Mouse (Mus musculus) CH12.LX (cell line): ENCODE data around the gene Grik5. TPM values are rescaled to one million over a fixed set of nuclear protein-coding genes. Genes with fewer than 3 reads are reported as not detected.

Source experiments
- DNase-seq: peaks from one replicate; pipeline ENCODE4 v3.0.0-alpha.2; 2013; ENCODE audit errors: extremely low read depth
- H3K27ac ChIP-seq: 2 replicates; pipeline ENCODE4 v1.5.1; 2012; ENCODE audit warnings: low read depth, mild to moderate bottlenecking, control low read depth, moderate library complexity; ENCODE audit not compliant: insufficient read depth
- H3K27me3 ChIP-seq: replicated peaks from 2 replicates; pipeline ENCODE3; 2012; ENCODE audit warnings: inconsistent platforms
- H3K36me3 ChIP-seq, 2 experiments: replicated peaks in 1 of 2; 2 replicates each; pipeline versions ENCODE3 to v1.6.1; 2012; ENCODE audit warnings: inconsistent platforms in 1 of 2, low read length in 1 of 2, mild to moderate bottlenecking in 1 of 2, mixed read lengths in 1 of 2, moderate library complexity in 1 of 2; ENCODE audit not compliant: control insufficient read depth in 1 of 2, insufficient read depth in 1 of 2
- H3K4me1 ChIP-seq, 2 experiments: 2 replicates each; pipeline ENCODE4 v1.6.1; 2012; ENCODE audit warnings: inconsistent platforms in 1 of 2, moderate library complexity in 1 of 2; ENCODE audit not compliant: insufficient read depth in 2 of 2, control insufficient read depth in 1 of 2
- H3K4me2 ChIP-seq: 2 replicates; pipeline ENCODE4 v1.6.1; 2012; ENCODE audit warnings: low read depth, mild to moderate bottlenecking, control low read depth; ENCODE audit not compliant: poor library complexity, insufficient read depth, severe bottlenecking
- H3K4me3 ChIP-seq, 3 experiments: fragments of 150-350 bp in 1 of 3; sonication (generic) in 1 of 3; replicated peaks in 1 of 3; 2 replicates each; pipeline versions ENCODE3 to v1.5.1; 2011 to 2012; ENCODE audit warnings: low read depth in 2 of 3, low read length in 2 of 3, mild to moderate bottlenecking in 2 of 3, moderate library complexity in 2 of 3, control low read depth in 1 of 3, improper control_type of control experiment in 1 of 3, inconsistent platforms in 1 of 3, mixed read lengths in 1 of 3; ENCODE audit not compliant: poor library complexity in 1 of 3
- H3K79me2 ChIP-seq: replicated peaks from 2 replicates; pipeline ENCODE4 v1.6.1; 2012; ENCODE audit warnings: mild to moderate bottlenecking, moderate library complexity; ENCODE audit not compliant: control insufficient read depth, poor library complexity, insufficient read depth, severe bottlenecking; ENCODE audit errors: extremely low read depth
- H3K9ac ChIP-seq: 2 replicates; pipeline ENCODE4 v1.6.1; 2012; ENCODE audit warnings: low read depth, mild to moderate bottlenecking, control low read depth, moderate library complexity; ENCODE audit not compliant: insufficient read depth
- H3K9me3 ChIP-seq: replicated peaks from 2 replicates; pipeline ENCODE3; 2012; ENCODE audit warnings: low read length, inconsistent platforms, mixed read lengths
- BHLHE40 ChIP-seq: IDR thresholded peaks from 2 replicates; pipeline ENCODE4 v1.6.1; 2011; ENCODE audit warnings: mild to moderate bottlenecking, low read depth, low read length, improper control_type of control experiment
- CHD1 ChIP-seq: IDR thresholded peaks from 2 replicates; pipeline ENCODE4 v1.6.1; 2012; ENCODE audit warnings: low read depth, low read length, improper control_type of control experiment, inconsistent platforms
- CHD2 ChIP-seq: IDR thresholded peaks from 2 replicates; pipeline ENCODE4 v1.6.1; 2011; ENCODE audit warnings: low read length, improper control_type of control experiment
- CTCF ChIP-seq, 2 experiments: IDR thresholded peaks in 1 of 2; conservative IDR thresholded peaks in 1 of 2; 2 replicates each; pipeline ENCODE4 v1.5.1; 2011 to 2012; ENCODE audit warnings: low read depth in 2 of 2, low read length in 2 of 2, improper control_type of control experiment in 1 of 2, inconsistent platforms in 1 of 2, mild to moderate bottlenecking in 1 of 2, moderate library complexity in 1 of 2
- E2F4 ChIP-seq: IDR thresholded peaks from 2 replicates; pipeline ENCODE4 v1.6.1; 2011; ENCODE audit warnings: low read depth, low read length, improper control_type of control experiment; ENCODE audit not compliant: insufficient replicate concordance
- ELF1 ChIP-seq: IDR thresholded peaks from 2 replicates; pipeline ENCODE4 v1.6.1; 2014; ENCODE audit warnings: low read depth, mild to moderate bottlenecking, inconsistent platforms, low read length, improper control_type of control experiment
- EP300 ChIP-seq: IDR thresholded peaks from 2 replicates; pipeline ENCODE4 v1.6.1; 2011; ENCODE audit warnings: low read length, improper control_type of control experiment
- ETS1 ChIP-seq: conservative IDR thresholded peaks from 2 replicates; pipeline ENCODE4 v1.6.1; 2012; ENCODE audit warnings: low read depth, mild to moderate bottlenecking, inconsistent platforms, low read length, improper control_type of control experiment, moderate library complexity
- GABPA ChIP-seq: IDR thresholded peaks from 2 replicates; pipeline ENCODE4 v1.6.1; 2012; ENCODE audit warnings: low read depth, low read length, improper control_type of control experiment, inconsistent platforms; ENCODE audit not compliant: insufficient replicate concordance
- HCFC1 ChIP-seq: IDR thresholded peaks from 2 replicates; pipeline ENCODE4 v1.6.1; 2012; ENCODE audit warnings: low read depth, mild to moderate bottlenecking, inconsistent platforms, low read length, improper control_type of control experiment
- IRF4 ChIP-seq: IDR thresholded peaks from 2 replicates; pipeline ENCODE4 v1.6.1; 2014; ENCODE audit warnings: low read depth, mild to moderate bottlenecking, inconsistent platforms, low read length, improper control_type of control experiment
- JUN ChIP-seq: IDR thresholded peaks from 2 replicates; pipeline ENCODE4 v1.6.1; 2011; ENCODE audit warnings: low read depth, mild to moderate bottlenecking, low read length, improper control_type of control experiment, moderate library complexity; ENCODE audit not compliant: insufficient read depth
- JUND ChIP-seq: conservative IDR thresholded peaks from 2 replicates; pipeline ENCODE4 v1.6.1; 2011; ENCODE audit warnings: low read depth, low read length, improper control_type of control experiment
- KAT2A ChIP-seq: IDR thresholded peaks from 2 replicates; pipeline ENCODE4 v1.6.1; 2012; ENCODE audit warnings: low read length, improper control_type of control experiment, inconsistent platforms; ENCODE audit not compliant: insufficient replicate concordance
- MAFK ChIP-seq: IDR thresholded peaks from 2 replicates; pipeline ENCODE4 v1.6.1; 2011; ENCODE audit warnings: low read length, improper control_type of control experiment; ENCODE audit not compliant: insufficient replicate concordance
- MAX ChIP-seq: IDR thresholded peaks from 2 replicates; pipeline ENCODE4 v1.6.1; 2011; ENCODE audit warnings: low read length, improper control_type of control experiment
- MAZ ChIP-seq: IDR thresholded peaks from 2 replicates; pipeline ENCODE4 v1.6.1; 2012; ENCODE audit warnings: low read depth, mild to moderate bottlenecking, inconsistent platforms, low read length, improper control_type of control experiment, moderate library complexity
- MEF2A ChIP-seq: IDR thresholded peaks from 2 replicates; pipeline ENCODE4 v1.6.1; 2014; ENCODE audit warnings: low read depth, mild to moderate bottlenecking, inconsistent platforms, low read length, improper control_type of control experiment, borderline replicate concordance
- MXI1 ChIP-seq: IDR thresholded peaks from 2 replicates; pipeline ENCODE4 v1.6.1; 2011; ENCODE audit warnings: mild to moderate bottlenecking, low read depth, low read length, improper control_type of control experiment
- MYC ChIP-seq: IDR thresholded peaks from 2 replicates; pipeline ENCODE4 v1.6.1; 2011; ENCODE audit warnings: low read depth, mild to moderate bottlenecking, improper control_type of control experiment, low read length
- NELFE ChIP-seq: IDR thresholded peaks from 2 replicates; pipeline ENCODE4 v1.6.1; 2011; ENCODE audit warnings: low read depth, low read length, improper control_type of control experiment
- NRF1 ChIP-seq: IDR thresholded peaks from 2 replicates; pipeline ENCODE4 v1.6.1; 2014; ENCODE audit warnings: low read depth, mild to moderate bottlenecking, inconsistent platforms, low read length, improper control_type of control experiment, moderate library complexity
- PAX5 ChIP-seq: IDR thresholded peaks from 2 replicates; pipeline ENCODE4 v1.6.1; 2012; ENCODE audit warnings: low read length, inconsistent platforms, mixed read lengths
- POLR2A ChIP-seq: IDR thresholded peaks from 2 replicates; pipeline ENCODE4 v1.6.1; 2011; ENCODE audit warnings: low read depth, mild to moderate bottlenecking, improper control_type of control experiment, low read length
- POLR2AphosphoS2 ChIP-seq: IDR thresholded peaks from 2 replicates; pipeline ENCODE4 v1.6.1; 2011; ENCODE audit warnings: low read depth, low read length, improper control_type of control experiment
- RAD21 ChIP-seq: IDR thresholded peaks from 2 replicates; pipeline ENCODE4 v1.6.1; 2011; ENCODE audit warnings: low read depth, mild to moderate bottlenecking, low read length, improper control_type of control experiment, moderate library complexity
- RCOR1 ChIP-seq: conservative IDR thresholded peaks from 2 replicates; pipeline ENCODE4 v1.6.1; 2012; ENCODE audit warnings: low read depth, mild to moderate bottlenecking, inconsistent platforms, low read length, improper control_type of control experiment
- SIN3A ChIP-seq: IDR thresholded peaks from 2 replicates; pipeline ENCODE4 v1.6.1; 2012; ENCODE audit warnings: low read length, improper control_type of control experiment, inconsistent platforms
- SMC3 ChIP-seq: IDR thresholded peaks from 2 replicates; pipeline ENCODE4 v1.6.1; 2011; ENCODE audit warnings: low read depth, low read length, improper control_type of control experiment
- TBP ChIP-seq: conservative IDR thresholded peaks from 2 replicates; pipeline ENCODE4 v1.6.1; 2011; ENCODE audit warnings: low read depth, low read length, improper control_type of control experiment
- TCF12 ChIP-seq: IDR thresholded peaks from 2 replicates; pipeline ENCODE4 v1.6.1; 2014; ENCODE audit warnings: low read depth, mild to moderate bottlenecking, inconsistent platforms, low read length, improper control_type of control experiment
- UBTF ChIP-seq: IDR thresholded peaks from 2 replicates; pipeline ENCODE4 v1.6.1; 2012; ENCODE audit warnings: low read depth, mild to moderate bottlenecking, inconsistent platforms, low read length, improper control_type of control experiment, moderate library complexity
- USF1 ChIP-seq: IDR thresholded peaks from 2 replicates; pipeline ENCODE4 v1.6.1; 2014; ENCODE audit warnings: low read depth, mild to moderate bottlenecking, inconsistent platforms, low read length, improper control_type of control experiment
- USF2 ChIP-seq: conservative IDR thresholded peaks from 2 replicates; pipeline ENCODE4 v1.6.1; 2011; ENCODE audit warnings: low read depth, low read length, improper control_type of control experiment
- ZC3H11A ChIP-seq: IDR thresholded peaks from 2 replicates; pipeline ENCODE4 v1.6.1; 2012; ENCODE audit warnings: low read depth, mild to moderate bottlenecking, inconsistent platforms, low read length, improper control_type of control experiment
- ZKSCAN1 ChIP-seq: IDR thresholded peaks from 2 replicates; pipeline ENCODE4 v1.6.1; 2012; ENCODE audit warnings: low read depth, inconsistent platforms, low read length, improper control_type of control experiment, borderline replicate concordance
- ZMIZ1 ChIP-seq: IDR thresholded peaks from 2 replicates; pipeline ENCODE4 v1.6.1; 2012; ENCODE audit warnings: low read depth, mild to moderate bottlenecking, inconsistent platforms, low read length, improper control_type of control experiment
- ZNF384 ChIP-seq: IDR thresholded peaks from 2 replicates; pipeline ENCODE4 v1.6.1; 2012; ENCODE audit warnings: low read depth, low read length, improper control_type of control experiment, inconsistent platforms
- dilution Hi-C: fragments of 300-500 bp; cut with MboI; formaldehyde crosslinking; loops from 2 replicates; pipeline ENCODE4 v1.14.3; 2020; ENCODE audit warnings: low sequenced_read_pairs; ENCODE audit not compliant: extremely low pct_unique_long_range_greater_than_20kb, extremely low pct_ligation_motif_present
- in situ Hi-C: fragments of 300-500 bp; cut with MboI; formaldehyde crosslinking; loops from 3 replicates; pipeline ENCODE4 v1.14.3; 2019; ENCODE audit warnings: low sequenced_read_pairs, low pct_ligation_motif_present, low pct_unique_long_range_greater_than_20kb, mixed read lengths
- polyA plus RNA-seq: library from polyadenylated mRNA; unstranded; fragments of >175 nt; gene quantifications from 2 replicates; pipeline ENCODE4 v1.2.1, GENCODE M21; 2012; ENCODE audit warnings: low read depth; ENCODE audit not compliant: insufficient read length
- total RNA-seq, 2 experiments: library from RNA; depleted of rRNA; stranded (reverse); fragments of 300-350 nt in 1 of 2; fragments of >200 nt in 1 of 2; gene quantifications; 2 replicates each; pipeline ENCODE4 v1.2.3; 2012 to 2014

Grik5 gene
- total and polyA plus RNA-seq, 3 experiments, result 1.0 to 2.1 (median 1.5) TPM

- peak; percentile 84 for DNase-seq
Measured at GRCm38 (mm10) chr7:25106790-25107502, 34.8 kb upstream of the Grik5 start.

DNA sequence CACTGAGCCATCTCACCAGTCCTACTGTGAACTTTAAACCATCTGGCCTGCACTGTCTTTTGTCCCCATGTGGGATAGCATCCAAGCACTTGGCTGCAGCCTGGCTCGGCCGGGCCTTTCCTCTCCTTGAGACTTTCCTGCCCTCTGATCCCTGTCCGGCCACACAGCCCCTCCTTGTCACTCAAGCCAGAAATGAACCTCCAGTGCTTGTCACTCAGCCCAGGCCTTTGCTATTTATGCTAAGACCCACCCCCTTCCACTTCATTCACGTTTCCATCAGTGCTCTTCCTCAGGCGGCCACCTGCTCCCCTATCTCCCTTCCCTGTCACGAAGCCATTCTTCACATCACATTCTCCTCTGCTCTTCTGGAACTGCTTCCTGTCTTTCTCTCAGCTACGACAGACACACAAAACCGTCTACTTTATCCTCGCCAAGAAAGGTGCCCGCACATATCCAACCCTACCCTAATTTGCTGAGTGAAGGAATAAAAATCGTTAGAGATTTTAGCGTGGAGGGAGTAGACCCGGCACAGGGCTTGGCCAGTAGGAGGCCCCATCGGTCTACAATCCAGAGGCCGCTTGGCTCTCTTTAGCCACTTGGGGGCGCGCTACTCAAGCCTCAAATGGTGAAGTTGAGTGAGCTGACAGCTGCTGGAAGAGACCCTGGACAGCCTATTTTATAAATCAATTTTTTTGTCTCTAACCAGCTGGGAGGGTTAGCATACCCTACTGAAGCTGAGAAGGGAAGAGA, 33.4 kb upstream of the Grik5 start:
- H3K4me3 ChIP-seq, result no peak overlapping the region
- peaks cover 29 to 51% of the 10 kb centered on the region in 2 experiments for H3K4me1 ChIP-seq
- dilution Hi-C loops, result no loop called here
- H3K9me3 ChIP-seq, result no peaks in the 10 kb centered on the region
- no peak overlapping the region for H3K4me2 ChIP-seq
- in situ Hi-C loops, result no loop called here
- H3K9ac ChIP-seq, result no peak overlapping the region
- peak overlapping the region; percentile 82 for H3K27ac ChIP-seq
- peaks cover 6% of the 10 kb centered on the region for H3K79me2 ChIP-seq
- no peaks in the 10 kb centered on the region for H3K27me3 ChIP-seq
- peak; percentile 93 for DNase-seq
- peaks cover 54 to 79% of the 10 kb centered on the region in 2 experiments for H3K36me3 ChIP-seq
- TF ChIP-seq NELFE, result peak; percentile 96
- TF ChIP-seq MAZ, result peak; percentile 80
- no peak for TF ChIP-seq JUN
- no peak; the same call in none of the 2 replicates for TF ChIP-seq RAD21
- 0 out of 2 replicates have a peak, but pooled peaks have one; percentile 72 for TF ChIP-seq POLR2AphosphoS2
- peak; percentile 94 for TF ChIP-seq SIN3A
- no peak for TF ChIP-seq JUND
- TF ChIP-seq ZNF384, result peak; percentile 70
- no peak for TF ChIP-seq ETS1
- no peak for TF ChIP-seq CHD2
- TF ChIP-seq ZKSCAN1, result no peak
- no peak; the same call in 1 of the 2 replicates for TF ChIP-seq CHD1
- no peak; the same call in 1 of the 2 replicates for TF ChIP-seq POLR2A
- 0 out of 2 replicates have a peak, but pooled peaks have one; percentile 39 for TF ChIP-seq MYC
- TF ChIP-seq MAX, result peak; percentile 24; the same call in 1 of the 2 replicates

More at GRCm38 (mm10) chr7:25106790-25107502, 34.8 kb upstream of the Grik5 start:
- peaks cover 12% of the 10 kb centered on the region for H3K79me2 ChIP-seq
- TF ChIP-seq MAFK (no peak), RAD21 (no peak; the same call in 1 of the 2 replicates), TCF12 (peak; percentile 98), NRF1 (no peak), KAT2A (no peak), JUND (no peak), IRF4 (peak; percentile 76), E2F4 (no peak), ZKSCAN1 (no peak), USF1 (no peak), MEF2A (peak; percentile 81), MAX (peak; percentile 60), SMC3 (peak; percentile 5; the same call in 1 of the 2 replicates), PAX5 (no peak), JUN (no peak), ZC3H11A (no peak), ELF1 (no peak), RCOR1 (peak; percentile 56; the same call in 1 of the 2 replicates), USF2 (no peak), ZMIZ1 (0 out of 2 replicates have a peak, but pooled peaks have one; percentile 11), EP300 (peak; percentile 82), BHLHE40 (peak; percentile 77), MAZ (peak; percentile 95), TBP (no peak), POLR2AphosphoS2 (peak; percentile 60; the same call in 1 of the 2 replicates), CTCF (conservative IDR thresholded peaks at IDR 0.05 in 1 of 2, IDR thresholded peaks at IDR 0.05 in 1 of 2; ENCODE audit: low read depth in 2 of 2, low read length in 2 of 2) (no peak), MYC (peak; percentile 24; the same call in 1 of the 2 replicates), MXI1 (peak; percentile 83), GABPA (no peak), NELFE (no peak), ZNF384 (no peak), SIN3A (peak; percentile 84), CHD2 (peak; percentile 91), HCFC1 (peak; percentile 41), UBTF (no peak), POLR2A (no peak), CHD1 (no peak), ETS1 (peak; percentile 77)
- TF ChIP-seq, all 38 proteins: peak for 17
- Histone ChIP-seq H3K9me3 (peaks cover 2% of the 10 kb centered on the region), H3K36me3 (peaks cover 58 to 79% of the 10 kb centered on the region in 2 experiments), H3K4me3 (no peak overlapping the region), H3K4me1 (peaks cover 33 to 59% of the 10 kb centered on the region in 2 experiments), H3K27me3 (no peaks in the 10 kb centered on the region), H3K4me2 (peak overlapping the region; percentile 45), H3K27ac (peak overlapping the region; percentile 87), H3K9ac (peak overlapping the region; percentile 36; the same call in 1 of the 2 replicates)
- in situ Hi-C loops, result no loop called here
- dilution Hi-C loops, result no loop called here
